Mouse (Mus musculus) spleen, embryonic (tissue): ENCODE measurements around the gene Arl3.

Experiments
- CTCF ChIA-PET: fragments of 350-600 bp; sonication (Branson Sonifier 250); formaldehyde crosslinking; loops from one replicate; lab custom pipeline; 2022; lab: Charles Lee

The Arl3 gene

GRCm38 (mm10) chr19:46537357-46537756 is 35.6 kb downstream of the Arl3 start:
- CTCF ChIA-PET = no interaction called here

DNA sequence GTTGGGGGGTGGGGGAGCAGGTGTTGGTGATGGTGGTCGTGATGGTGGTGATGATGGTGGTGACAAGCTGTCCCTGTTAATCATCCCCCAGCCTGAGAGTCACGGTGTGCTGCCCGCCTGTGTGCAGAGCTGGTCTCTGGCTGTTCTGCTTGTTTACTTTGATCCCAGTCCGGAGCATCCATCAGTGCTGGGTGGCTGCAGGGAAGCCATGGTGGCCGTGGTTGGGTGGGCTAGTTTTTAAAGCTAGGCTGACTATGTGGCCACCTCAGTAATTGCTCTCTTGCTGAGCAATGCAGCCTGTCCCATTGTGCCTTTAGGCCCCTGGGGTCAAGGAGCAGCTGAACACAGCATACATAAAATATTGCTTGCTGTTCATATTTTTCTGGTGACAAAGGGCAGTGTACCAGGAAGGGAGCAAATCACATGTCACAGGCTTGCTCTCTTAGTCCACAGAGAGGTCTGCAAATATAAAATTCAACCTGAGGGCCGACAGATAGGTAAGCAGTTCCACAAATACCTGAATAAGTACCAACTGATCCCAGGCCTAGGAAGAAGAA is 38.4 kb downstream of the Arl3 start:
- CTCF ChIA-PET = no interaction called here

DNA sequence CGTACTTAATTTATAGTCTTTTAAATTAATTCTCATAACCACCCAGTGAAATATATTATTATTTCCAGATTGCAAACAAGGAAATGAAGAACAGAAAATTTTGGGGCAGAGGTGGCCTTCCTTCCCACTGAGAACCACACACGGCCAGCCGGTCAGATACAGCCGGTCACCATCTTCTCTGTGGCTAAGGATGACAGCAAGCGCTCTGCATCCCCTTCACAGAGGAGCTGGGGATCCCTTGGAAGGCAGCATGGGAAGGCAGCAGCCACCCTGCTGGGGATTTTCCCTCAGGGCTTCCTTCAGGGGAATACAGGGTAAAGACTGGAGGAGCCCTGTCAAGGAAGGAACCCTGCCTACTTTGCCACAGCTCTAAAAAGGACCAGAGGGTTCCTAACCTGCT is 39.5 kb downstream of the Arl3 start:
- CTCF ChIA-PET = interaction anchor here (0.7 kb wide), 1 partner anchor 366 kb away, joined by 5 read pairs; no protein-coding TSS in a partner anchor

GRCm38 (mm10) chr19:46533066-46533465 is 39.9 kb downstream of the Arl3 start:
- CTCF ChIA-PET = interaction anchor here (0.7 kb wide), 2 partner anchors 137 to 366 kb away, joined by 5 to 11 read pairs; no protein-coding TSS in a partner anchor

- CTCF ChIA-PET = interaction anchor here (0.5 to 0.7 kb wide), 2 partner anchors 125 to 138 kb away, joined by 3 to 11 read pairs; no protein-coding TSS in a partner anchor
Observed at GRCm38 (mm10) chr19:46532031-46532688, 40.8 kb downstream of the Arl3 start.

DNA sequence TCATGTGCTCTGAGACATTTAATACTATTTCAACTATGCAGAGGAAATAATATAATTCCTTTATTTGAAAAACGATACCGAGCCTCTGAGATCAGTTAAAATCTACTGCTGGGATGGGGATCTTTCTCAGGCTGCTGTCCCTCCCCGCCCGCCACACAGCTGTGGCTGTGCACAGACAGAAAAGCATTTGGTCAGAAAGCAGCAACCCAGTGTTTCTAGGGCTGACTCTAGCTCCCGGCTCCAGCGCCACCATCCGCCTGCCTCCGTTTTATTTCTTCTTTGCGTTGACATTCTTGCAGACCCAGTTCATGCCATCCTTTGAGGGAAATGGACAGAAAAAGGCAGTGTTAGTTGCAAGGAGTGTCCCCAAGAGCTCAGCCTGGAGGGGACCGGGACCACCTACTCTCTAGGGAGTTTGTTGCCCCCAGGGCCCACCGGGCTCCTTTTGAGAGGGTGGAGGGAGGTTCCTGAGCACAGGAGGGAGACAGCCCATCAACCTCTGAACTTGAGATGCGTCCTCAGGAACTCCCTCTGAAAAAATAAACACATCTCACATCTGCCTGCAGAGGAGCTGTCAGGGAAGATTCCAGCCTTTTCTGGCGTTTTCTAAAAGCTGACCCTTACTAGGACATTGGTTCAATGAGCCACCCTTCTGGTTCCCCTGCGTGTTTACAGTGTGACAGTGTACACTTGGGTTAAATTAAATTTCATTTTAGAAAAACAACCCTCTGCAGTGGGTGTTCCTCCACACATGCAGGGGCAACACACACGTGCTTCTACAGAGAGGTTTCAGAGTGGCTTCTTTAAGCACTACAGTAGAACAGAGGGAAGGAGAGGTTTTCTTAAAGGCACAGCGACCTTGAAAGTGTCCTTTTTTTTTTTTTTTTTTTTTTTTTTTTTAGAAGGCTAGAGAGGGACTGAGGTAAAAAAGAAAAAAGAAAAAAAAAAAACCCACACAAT is 41.6 kb downstream of the Arl3 start:
- CTCF ChIA-PET = interaction anchor here (1.0 kb wide), 1 partner anchor 10 kb away, joined by 6 read pairs; no protein-coding TSS in a partner anchor

DNA sequence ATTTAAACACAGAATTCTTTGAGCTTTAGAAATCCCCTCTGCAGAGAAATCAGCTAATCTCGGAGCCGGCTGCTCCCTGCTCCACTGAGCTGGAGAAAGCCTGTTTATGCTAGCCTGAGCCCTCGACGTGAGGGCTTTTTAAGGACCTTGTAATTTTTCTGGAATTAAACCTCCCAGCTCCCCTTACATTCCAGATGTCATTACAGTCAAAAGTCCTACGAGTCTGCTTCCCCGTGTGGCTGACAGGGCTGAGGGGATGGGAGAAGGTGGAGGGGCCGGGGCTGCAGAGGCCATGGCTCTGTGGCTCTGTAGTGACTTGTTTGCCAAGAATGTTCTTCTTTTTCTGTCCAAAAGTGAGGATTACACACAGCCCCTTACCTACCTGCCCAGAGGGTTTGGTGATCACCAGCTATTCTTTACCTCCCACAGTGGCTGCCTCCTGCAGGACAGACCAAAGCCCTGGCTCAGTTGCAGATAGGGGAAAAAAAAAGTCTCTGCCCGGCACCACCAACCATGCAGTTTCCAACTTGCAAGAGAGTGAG is 42.5 kb downstream of the Arl3 start:
- CTCF ChIA-PET = interaction anchor here (1.0 kb wide), 1 partner anchor 9 kb away, joined by 6 read pairs; no protein-coding TSS in a partner anchor

GRCm38 (mm10) chr19:46529601-46530448 is 43.2 kb downstream of the Arl3 start:
- CTCF ChIA-PET = interaction anchor here (1.0 to 1.4 kb wide), 4 partner anchors 8 to 53 kb away, joined by 3 to 6 read pairs (median 3); no protein-coding TSS in a partner anchor

GRCm38 (mm10) chr19:46528529-46529213 is 44.3 kb downstream of the Arl3 start:
- CTCF ChIA-PET = interaction anchor here (0.6 to 1.4 kb wide), 5 partner anchors 26 to 1929 kb away, joined by 3 to 20 read pairs (median 3); no protein-coding TSS in a partner anchor

GRCm38 (mm10) chr19:46527632-46528528 is 45.1 kb downstream of the Arl3 start:
- CTCF ChIA-PET = interaction anchor here (0.6 to 0.7 kb wide), 3 partner anchors 18 to 1928 kb away, joined by 6 to 20 read pairs (median 14); no protein-coding TSS in a partner anchor

DNA sequence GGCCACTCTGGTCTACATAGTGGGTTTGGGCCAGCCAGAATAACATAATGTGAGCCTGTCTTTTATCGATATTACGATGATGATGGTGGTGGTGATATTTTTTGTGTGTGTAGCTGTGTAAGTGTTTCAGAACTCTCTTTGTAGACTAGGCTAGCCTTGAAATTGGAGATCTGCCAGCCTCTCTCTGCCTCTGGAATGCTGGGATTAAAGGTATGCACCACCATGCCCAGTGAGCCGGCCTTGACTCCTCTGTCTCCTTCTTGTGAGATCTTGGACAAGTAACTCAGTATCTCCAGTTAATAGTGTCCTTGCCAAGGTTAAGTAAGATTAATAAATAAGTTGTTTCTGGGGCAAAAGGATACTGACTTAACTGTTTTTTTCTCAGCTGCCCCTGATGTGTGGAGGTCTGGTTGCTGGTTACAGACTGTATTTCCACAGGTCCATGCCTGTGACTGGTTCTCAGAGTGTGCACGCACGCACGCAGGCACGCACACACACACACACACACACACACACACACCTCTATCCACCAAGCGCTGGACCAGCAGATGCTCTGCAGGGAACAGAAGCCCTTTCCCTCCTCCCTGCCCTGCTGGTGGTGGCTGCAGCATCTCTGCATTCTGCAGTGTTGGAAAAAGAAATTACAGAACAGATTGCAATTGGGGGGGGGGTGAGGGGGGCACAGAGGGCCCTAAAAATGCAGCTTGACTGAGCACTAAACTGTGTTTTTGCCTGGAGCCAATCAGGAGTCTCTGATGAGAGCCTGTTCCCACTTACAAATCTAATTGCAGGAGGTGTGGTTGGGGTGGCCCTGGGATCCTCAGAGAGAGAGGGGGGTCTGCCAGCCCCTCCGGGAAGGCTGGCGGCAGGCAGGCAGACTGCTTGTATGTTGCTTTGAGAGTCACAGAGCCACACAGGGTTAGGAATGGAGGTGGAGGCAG is 47.0 kb downstream of the Arl3 start:
- CTCF ChIA-PET = no interaction called here

GRCm38 (mm10) chr19:46524601-46525321 is 48.2 kb downstream of the Arl3 start:
- CTCF ChIA-PET = interaction anchor here (1.3 kb wide), 1 partner anchor 21 kb away, joined by 3 read pairs; no protein-coding TSS in a partner anchor

DNA sequence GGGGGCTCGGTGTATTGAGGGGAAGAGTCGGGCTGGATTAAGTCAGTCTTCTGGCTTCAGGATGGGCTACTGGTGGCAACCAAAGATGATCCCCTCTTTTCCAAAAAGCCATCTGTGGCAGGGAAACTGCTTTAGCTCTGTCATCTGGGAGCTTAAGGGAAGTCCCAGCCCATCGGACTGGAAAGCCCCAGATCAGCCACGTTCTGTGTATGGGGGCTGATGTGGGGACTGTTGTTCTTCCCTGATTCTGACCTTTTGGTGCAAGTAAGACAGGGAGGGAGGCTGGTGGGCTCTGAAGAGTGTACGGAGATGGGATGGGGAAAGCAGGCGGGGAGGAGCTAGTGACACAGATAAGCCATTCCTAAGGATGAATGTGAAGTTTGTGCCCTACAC is 48.9 kb downstream of the Arl3 start:
- CTCF ChIA-PET = interaction anchor here (1.3 kb wide), 1 partner anchor 20 kb away, joined by 3 read pairs; no protein-coding TSS in a partner anchor

DNA sequence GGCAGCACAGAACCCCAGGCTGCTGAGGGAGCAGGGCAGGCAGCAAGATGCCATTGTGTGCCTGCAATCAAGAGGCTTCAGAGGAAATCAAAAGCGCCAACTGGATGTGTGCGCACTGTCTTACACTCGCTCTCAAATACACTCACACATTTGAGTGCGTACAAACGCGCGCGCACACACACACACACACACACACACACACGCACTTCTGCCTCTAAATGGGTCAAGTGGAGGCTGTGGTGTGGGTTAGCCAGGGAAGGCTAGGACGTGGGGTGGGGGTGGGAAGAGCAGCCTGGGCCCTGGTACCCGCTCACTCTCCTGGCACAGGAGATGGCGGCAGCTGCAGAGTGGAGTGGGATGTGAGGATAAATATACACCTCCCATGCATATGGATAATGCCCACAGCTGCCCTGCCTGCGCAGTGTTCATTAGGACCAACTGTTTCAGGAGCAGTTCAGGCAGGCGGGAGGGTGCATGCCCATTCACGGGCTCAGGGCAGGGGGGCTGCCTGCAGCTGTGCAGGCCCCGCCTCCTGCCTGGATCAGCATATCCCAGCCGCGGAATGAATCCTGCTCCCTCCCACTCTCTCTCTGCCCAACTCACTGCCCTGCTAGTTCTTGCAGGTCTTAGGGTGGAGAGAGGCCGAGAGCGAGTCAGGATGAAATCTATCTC is 49.4 kb downstream of the Arl3 start:
- CTCF ChIA-PET = interaction anchor here (0.7 to 1.3 kb wide), 2 partner anchors 20 to 31 kb away, joined by 3 to 5 read pairs; no protein-coding TSS in a partner anchor

DNA sequence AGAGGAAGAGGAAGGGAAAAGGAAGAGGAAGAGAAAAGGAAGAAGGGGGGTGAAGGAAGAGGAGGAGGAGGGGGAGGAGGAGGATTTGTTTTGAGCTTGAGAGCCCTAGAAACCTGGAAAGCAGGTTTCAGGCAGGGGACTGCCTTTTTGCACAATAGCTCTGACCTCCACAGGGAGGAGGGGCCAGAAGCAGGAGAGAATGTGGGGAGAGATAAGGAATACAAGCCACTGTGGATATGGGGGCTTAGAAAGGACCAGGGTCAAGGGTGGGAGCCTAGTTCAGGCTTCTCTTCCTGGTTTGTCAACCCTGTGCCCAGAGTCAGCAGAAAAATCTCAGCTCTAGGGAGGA is 49.9 kb downstream of the Arl3 start:
- CTCF ChIA-PET = interaction anchor here (0.7 kb wide), 1 partner anchor 31 kb away, joined by 5 read pairs; no protein-coding TSS in a partner anchor
